9 mouse cellular contexts compared by ENCODE assay signal in genomic region chr7:135537948-135538741, GRCm38 (mm10). TPM values are rescaled to one million over a fixed set of nuclear protein-coding genes. Genes with fewer than 3 reads are reported as not detected.
DNase-seq lines count a peak whose midpoint lies in the region; ATAC-seq lines count a peak whose summit lies in the region.
"Had no signal": no experiment of that assay in that cellular context is flagged by ENCODE, and none has a peak within 500 bp of the region (broad histone marks: within the 10 kb centered on the region; RNA-seq: fewer than 3 reads in every experiment).

No protein-coding gene starts in this region.

- peaks cover 8% of the 10 kb centered on the region for H3K4me1 ChIP-seq in brown adipose tissue, adult 24 weeks (ENCODE audit: control insufficient read depth, insufficient read depth, insufficient read length, low read length)
- H3K4me1 ChIP-seq in forebrain, embryonic 15.5 days, result peaks cover 5% of the 10 kb centered on the region; the same call in 1 of the 2 replicates
- peaks cover 13% of the 10 kb centered on the region for H3K4me1 ChIP-seq in hindbrain, embryonic 13.5 days (replicated peaks)

- peak overlapping the region; percentile 57 for H3K9ac ChIP-seq in forebrain, embryonic 15.5 days (replicated peaks)
- peak overlapping the region; percentile 80 for H3K9ac ChIP-seq in hindbrain, embryonic 13.5 days

- peak; percentile 81 for ATAC-seq in forebrain, embryonic 15.5 days (replicated peaks)
- peak; percentile 83 for ATAC-seq in hindbrain, embryonic 13.5 days (ENCODE audit: low FRiP score)
- 0 out of 2 replicates have a peak, but pooled peaks have one; percentile 2 for ATAC-seq in megakaryocyte progenitor cell, adult 5-6 weeks (replicated peaks; ENCODE audit: poor library complexity)

- H3K27me3 ChIP-seq in forebrain, embryonic 15.5 days, result peaks cover 8% of the 10 kb centered on the region; the same call in 1 of the 2 replicates
- peaks cover 27% of the 10 kb centered on the region for H3K27me3 ChIP-seq in hindbrain, embryonic 13.5 days

- under 1% methylated on average over 71 of the region's 71 CpGs for WGBS in forebrain, embryonic 15.5 days
- 1% methylated on average over 71 of the region's 71 CpGs for WGBS in hindbrain, embryonic 13.5 days

- H3K27ac ChIP-seq in brown adipose tissue, adult 24 weeks (replicated peaks; ENCODE audit: low read depth, low read length), result peak overlapping the region; percentile 54
- H3K27ac ChIP-seq in forebrain, embryonic 15.5 days (replicated peaks), result peak overlapping the region; percentile 23; the same call in 1 of the 2 replicates
- peak overlapping the region; percentile 75; the same call in 1 of the 2 replicates for H3K27ac ChIP-seq in hindbrain, embryonic 13.5 days

- H3K9me3 ChIP-seq in forebrain, embryonic 15.5 days, result no peaks in the 10 kb centered on the region
- no peaks in the 10 kb centered on the region for H3K9me3 ChIP-seq in hindbrain, embryonic 13.5 days

- DNase-seq in adrenal gland, adult 2 months, result peak; percentile 35
- DNase-seq in adrenal gland, postnatal 4 days (ENCODE audit: low spot score in 2 of 2), result no peak
- DNase-seq in left cerebral cortex, postnatal 14 days (ENCODE audit: low spot score in 2 of 2), result peak; percentile 51 to 52
- DNase-seq in skeletal muscle tissue, adult 2 months (ENCODE audit: low read depth, low spot score), result peak; percentile 7

- H3K4me2 ChIP-seq in forebrain, embryonic 15.5 days (replicated peaks), result peak overlapping the region; percentile 95
- peak overlapping the region; percentile 85 for H3K4me2 ChIP-seq in hindbrain, embryonic 13.5 days

- H3K4me3 ChIP-seq in brown adipose tissue, adult 24 weeks (ENCODE audit: insufficient read depth, low read depth, low read length), result peak overlapping the region; percentile 81
- H3K4me3 ChIP-seq in forebrain, embryonic 15.5 days, result peak overlapping the region; percentile 63
- H3K4me3 ChIP-seq in hindbrain, embryonic 13.5 days, result peak overlapping the region; percentile 63

- no peaks in the 10 kb centered on the region for H3K36me3 ChIP-seq in forebrain, embryonic 15.5 days
- H3K36me3 ChIP-seq in hindbrain, embryonic 13.5 days, result no peaks in the 10 kb centered on the region

- intact Hi-C loops in left cerebral cortex, postnatal 14 days (cut with DNase I), result loop anchor here (2.0 to 5.0 kb wide), 2 partner anchors 94 to 131 kb away; no protein-coding TSS in a partner anchor

RNA-seq across cellular contexts. Expression of gene Ptpre, which starts 0.9 kb away (rescaled TPM):
- total RNA-seq in adrenal gland, adult 2 months (2021), result 1 to 10 TPM; 3.5 to 8.1 TPM
- polyA plus RNA-seq in adrenal gland, adult 2 months (2012; rRNA removed), result 1.4 and 1.9 TPM in 2 replicates
- 1 to 10 TPM; 6.6 to 7.7 TPM for total RNA-seq in adrenal gland, postnatal 4 days (2021)
- polyA plus RNA-seq in brown adipose tissue, adult 24 weeks (2012; ENCODE audit: insufficient read depth, insufficient read length, missing spikeins), result 1.5 and 1.6 TPM in 2 replicates
- 3.1 and 3.4 TPM in 2 replicates for polyA plus RNA-seq in forebrain, embryonic 15.5 days (2015; fragmentation: Nextera tagmentation; extraction: Ambion mirVana)
- polyA plus RNA-seq in hindbrain, embryonic 13.5 days (2015; fragmentation: Nextera tagmentation; extraction: Ambion mirVana), result 4.1 and 4.4 TPM in 2 replicates
- total RNA-seq in left cerebral cortex, postnatal 14 days (2021), result 10 to 100 TPM; 23.7 to 31.2 TPM
- 61.4 and 74.2 TPM in 2 replicates for total RNA-seq in megakaryocyte progenitor cell, adult 5-6 weeks (2015)
- 49.6 and 59.1 TPM in 2 replicates for total RNA-seq in megakaryocyte progenitor cell, adult 5-6 weeks (2017)

RNA-seq across cellular contexts. Expression of gene Clrn3, which starts 9.7 kb away (rescaled TPM):
- total RNA-seq in adrenal gland, adult 2 months (2021), result not detected
- not detected in 2 replicates for polyA plus RNA-seq in adrenal gland, adult 2 months (2012; rRNA removed)
- 1 to 10 TPM in 1 of 2 experiments, not detected in 1; 3.8 TPM for total RNA-seq in adrenal gland, postnatal 4 days (2021)
- not detected in 2 replicates for polyA plus RNA-seq in brown adipose tissue, adult 24 weeks (2012; ENCODE audit: insufficient read depth, insufficient read length, missing spikeins)
- not detected in 2 replicates for polyA plus RNA-seq in forebrain, embryonic 15.5 days (2015; fragmentation: Nextera tagmentation; extraction: Ambion mirVana)
- polyA plus RNA-seq in hindbrain, embryonic 13.5 days (2015; fragmentation: Nextera tagmentation; extraction: Ambion mirVana), result 0.05 TPM in 1 of 2 replicates, not detected in the other
- not detected for total RNA-seq in left cerebral cortex, postnatal 14 days (2021)
- 0.07 TPM in 1 of 2 replicates, not detected in the other for total RNA-seq in megakaryocyte progenitor cell, adult 5-6 weeks (2015)
- not detected in 2 replicates for total RNA-seq in megakaryocyte progenitor cell, adult 5-6 weeks (2017)
- total RNA-seq: gastrocnemius, postnatal 4 days had no signal

Comparison
In these comparisons a context has a peak if more than half of its experiments do, and no peak if none do; other contexts are left out.
1. DNase-seq: peak in adrenal gland, adult 2 months (single experiment), left cerebral cortex, postnatal 14 days (2 of 2) and skeletal muscle tissue, adult 2 months (single experiment); none in adrenal gland, postnatal 4 days (0 of 2).
2. H3K27ac ChIP-seq: peak in every context shown above with its lines; median percentile 75 in hindbrain, embryonic 13.5 days; 54 in brown adipose tissue, adult 24 weeks; 23 in forebrain, embryonic 15.5 days.
3. ATAC-seq: peak in every context shown above with its lines; median percentile 83 in hindbrain, embryonic 13.5 days; 81 in forebrain, embryonic 15.5 days; 2 in megakaryocyte progenitor cell, adult 5-6 weeks.
4. Peak in every context shown above with its lines, with median percentiles within 50 percentile points of each other: H3K4me3 ChIP-seq.